Mouse (Mus musculus): ENCODE measurements at regions not wholly inside any gene's neighbourhood (a gene's known extent, or its start where the extent isn't known, plus 50 kb on each side); places are given as distances from the start of the nearest gene placed in this dataset.

DNA sequence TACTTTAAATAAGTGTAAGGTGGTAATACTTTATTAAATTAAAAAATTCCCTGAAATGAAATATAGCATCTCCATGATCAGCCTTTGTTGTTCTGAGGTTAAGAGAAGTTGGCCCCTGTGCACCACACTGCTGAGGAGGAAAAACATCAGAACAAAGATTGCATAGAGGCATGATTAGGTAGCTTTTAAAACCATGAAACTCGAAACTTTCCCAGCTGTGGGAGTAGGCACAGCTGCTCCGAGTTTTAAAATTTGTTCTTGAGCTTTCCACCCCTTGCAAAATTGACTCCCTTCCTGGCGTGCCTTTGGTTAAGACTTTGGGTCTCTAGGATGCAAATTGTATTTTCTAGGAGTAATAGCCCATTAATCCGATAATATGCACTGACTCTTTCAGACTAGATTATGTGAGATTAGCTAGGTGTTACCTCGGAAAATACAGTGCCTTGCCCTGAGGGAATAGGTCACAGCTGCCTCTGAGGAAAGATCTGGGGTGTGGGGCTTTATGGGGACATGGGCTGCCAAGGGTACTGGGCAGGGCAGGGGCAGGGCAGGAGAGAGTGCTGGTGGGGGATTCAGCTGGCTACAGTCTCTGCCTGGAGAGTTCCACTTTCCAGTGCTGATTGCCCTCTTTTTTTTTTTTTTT, 110.1 kb upstream of the Slc30a5 start:
- Histone ChIP-seq H3K9ac (ENCODE audit: low read depth, low read length) (no peak overlapping the region), H3K27ac (replicated peaks; ENCODE audit: low read depth, low read length) (peak overlapping the region; percentile 39), H3K4me2 (ENCODE audit: low read depth, low read length) (no peak overlapping the region), H3K4me3 (ENCODE audit: low read depth, low read length) (no peak overlapping the region), H3K36me3 (ENCODE audit: control insufficient read depth, insufficient read depth, low read length) (no peaks in the 10 kb centered on the region), H3K4me1 (ENCODE audit: control insufficient read depth, insufficient read depth, low read length) (peaks cover 4% of the 10 kb centered on the region; the same call in 1 of the 2 replicates), H3K27me3 (replicated peaks; ENCODE audit: control insufficient read depth, insufficient read depth, low read length) (no peaks in the 10 kb centered on the region), H3K9me3 (ENCODE audit: control insufficient read depth, low read length) (no peaks in the 10 kb centered on the region)
- DNase-seq (ENCODE audit: low spot score) (peak; percentile 83), ATAC-seq (ENCODE audit: low read depth) (peak; percentile 81)
- WGBS = 14% methylated on average over 5 of the region's 5 CpGs

- H3K27ac ChIP-seq (replicated peaks; ENCODE audit: low read depth, low read length) = no peak overlapping the region
- ATAC-seq (ENCODE audit: low read depth) (no peak), DNase-seq (ENCODE audit: low spot score) (no peak)
- H3K4me2 ChIP-seq (ENCODE audit: low read depth, low read length) = no peak overlapping the region
- peaks cover 4% of the 10 kb centered on the region; the same call in 1 of the 2 replicates for H3K4me1 ChIP-seq (ENCODE audit: control insufficient read depth, insufficient read depth, low read length)
- H3K36me3 ChIP-seq (ENCODE audit: control insufficient read depth, insufficient read depth, low read length) = no peaks in the 10 kb centered on the region
- no peak overlapping the region for H3K4me3 ChIP-seq (ENCODE audit: low read depth, low read length)
- no peak overlapping the region for H3K9ac ChIP-seq (ENCODE audit: low read depth, low read length)
- H3K9me3 ChIP-seq (ENCODE audit: control insufficient read depth, low read length) = no peaks in the 10 kb centered on the region
- H3K27me3 ChIP-seq (replicated peaks; ENCODE audit: control insufficient read depth, insufficient read depth, low read length) = no peaks in the 10 kb centered on the region
- 71% methylated on average over 13 of the region's 13 CpGs for WGBS
These were observed 107.6 kb upstream of the Slc30a5 start for GRCm38 (mm10) chr13:100940791-100941190.

DNA sequence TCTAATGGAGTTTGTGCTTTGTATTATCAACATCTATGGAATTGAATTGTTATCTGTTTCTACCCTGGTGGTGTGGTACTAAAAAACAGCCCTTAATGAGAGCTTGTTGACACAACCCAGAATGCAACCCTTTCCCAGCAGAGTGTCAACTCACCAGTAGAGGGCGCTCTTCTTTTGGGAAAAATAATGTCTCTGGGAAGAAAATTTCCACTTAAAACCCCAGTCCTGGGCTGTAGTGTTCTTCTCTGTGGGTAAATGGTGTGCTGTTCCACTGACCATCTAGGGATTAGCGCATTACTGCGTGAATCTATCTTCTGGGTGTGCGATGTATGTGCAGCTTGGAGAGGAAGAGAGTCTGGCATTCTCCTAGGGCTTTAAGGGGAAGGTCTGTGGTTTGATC, 106.5 kb upstream of the Slc30a5 start:
- H3K4me3 ChIP-seq (ENCODE audit: low read depth, low read length) = no peak overlapping the region
- H3K9ac ChIP-seq (ENCODE audit: low read depth, low read length) = no peak overlapping the region
- no peak overlapping the region for H3K27ac ChIP-seq (replicated peaks; ENCODE audit: low read depth, low read length)
- H3K4me2 ChIP-seq (ENCODE audit: low read depth, low read length) = no peak overlapping the region
- no peaks in the 10 kb centered on the region for H3K36me3 ChIP-seq (ENCODE audit: control insufficient read depth, insufficient read depth, low read length)
- 40% methylated on average over 4 of the region's 4 CpGs for WGBS
- peaks cover 4% of the 10 kb centered on the region; the same call in 1 of the 2 replicates for H3K4me1 ChIP-seq (ENCODE audit: control insufficient read depth, insufficient read depth, low read length)
- no peaks in the 10 kb centered on the region for H3K9me3 ChIP-seq (ENCODE audit: control insufficient read depth, low read length)
- DNase-seq (ENCODE audit: low spot score) (peak; percentile 58), ATAC-seq (ENCODE audit: low read depth) (no peak)
- no peaks in the 10 kb centered on the region for H3K27me3 ChIP-seq (replicated peaks; ENCODE audit: control insufficient read depth, insufficient read depth, low read length)

GRCm38 (mm10) chr13:100933265-100933664, 100.0 kb upstream of the Slc30a5 start:
- ATAC-seq (ENCODE audit: low read depth) = no peak
- no peak for DNase-seq (ENCODE audit: low spot score)
- no peak overlapping the region for H3K4me3 ChIP-seq (ENCODE audit: low read depth, low read length)
- H3K9ac ChIP-seq (ENCODE audit: low read depth, low read length) = no peak overlapping the region
- H3K9me3 ChIP-seq (ENCODE audit: control insufficient read depth, low read length) = no peaks in the 10 kb centered on the region
- H3K27me3 ChIP-seq (replicated peaks; ENCODE audit: control insufficient read depth, insufficient read depth, low read length) = no peaks in the 10 kb centered on the region
- no peak overlapping the region for H3K4me2 ChIP-seq (ENCODE audit: low read depth, low read length)
- H3K27ac ChIP-seq (replicated peaks; ENCODE audit: low read depth, low read length) = no peak overlapping the region
- no peaks in the 10 kb centered on the region for H3K4me1 ChIP-seq (ENCODE audit: control insufficient read depth, insufficient read depth, low read length)
- 86% methylated on average over 8 of the region's 8 CpGs for WGBS
- no peaks in the 10 kb centered on the region for H3K36me3 ChIP-seq (ENCODE audit: control insufficient read depth, insufficient read depth, low read length)

DNA sequence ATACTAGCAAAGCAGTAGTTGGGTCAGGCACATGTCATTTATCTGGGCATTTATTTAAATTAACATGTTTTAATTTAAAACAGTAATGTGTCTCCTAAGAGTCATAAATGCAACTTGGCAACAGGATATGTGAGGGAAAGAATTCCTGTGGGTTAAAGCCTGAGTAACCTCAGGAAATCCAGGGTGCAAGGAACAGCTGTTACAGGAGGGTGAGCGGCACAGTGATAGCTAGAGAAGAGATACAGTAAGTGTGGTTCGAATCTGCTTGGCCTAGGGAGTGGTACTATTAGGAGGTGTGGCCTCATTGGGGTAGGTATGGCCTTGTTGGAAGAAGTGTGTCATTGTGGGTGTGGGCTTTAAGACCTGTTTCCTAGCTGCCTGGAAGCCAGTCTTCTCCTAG, 66.3 kb upstream of the Slc30a5 start:
- Histone ChIP-seq H3K9ac (ENCODE audit: low read depth, low read length) (no peak overlapping the region), H3K27me3 (replicated peaks; ENCODE audit: control insufficient read depth, insufficient read depth, low read length) (no peaks in the 10 kb centered on the region)
- WGBS = 77% methylated on average over 2 of the region's 2 CpGs

DNA sequence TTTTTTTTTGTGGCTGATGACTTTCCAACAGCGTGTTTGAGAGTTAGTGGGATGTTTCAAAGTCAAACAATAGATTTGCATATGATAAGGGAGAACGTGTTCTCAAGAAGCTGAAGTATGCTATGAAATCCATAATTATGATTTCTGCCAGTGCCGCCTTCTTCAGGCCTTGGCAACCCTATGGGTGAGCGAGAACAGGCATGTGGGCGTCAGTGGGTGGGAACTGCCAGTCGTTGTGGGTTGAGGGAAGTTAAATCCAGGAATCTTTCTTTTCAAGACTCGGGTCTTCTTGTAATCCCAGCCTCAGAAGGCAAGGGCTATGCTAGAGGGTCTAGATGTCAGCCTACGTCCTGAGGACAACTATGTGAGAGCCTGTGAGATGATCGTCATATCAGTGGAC, 60.6 kb upstream of the Slc30a5 start:
- DNase-seq (ENCODE audit: low spot score) (no peak), ATAC-seq (ENCODE audit: low read depth) (no peak)
- H3K4me3 ChIP-seq (ENCODE audit: low read depth, low read length) = no peak overlapping the region
- H3K9ac ChIP-seq (ENCODE audit: low read depth, low read length) = no peak overlapping the region
- H3K9me3 ChIP-seq (ENCODE audit: control insufficient read depth, low read length) = no peaks in the 10 kb centered on the region
- H3K27ac ChIP-seq (replicated peaks; ENCODE audit: low read depth, low read length) = no peak overlapping the region
- H3K4me2 ChIP-seq (ENCODE audit: low read depth, low read length) = no peak overlapping the region
- WGBS = 89% methylated on average over 9 of the region's 9 CpGs
- H3K36me3 ChIP-seq (ENCODE audit: control insufficient read depth, insufficient read depth, low read length) = no peaks in the 10 kb centered on the region
- H3K27me3 ChIP-seq (replicated peaks; ENCODE audit: control insufficient read depth, insufficient read depth, low read length) = no peaks in the 10 kb centered on the region
- 0 out of 2 replicates have a peak, but pooled peaks cover 2% of the 10 kb centered on the region for H3K4me1 ChIP-seq (ENCODE audit: control insufficient read depth, insufficient read depth, low read length)

More for the DNA sequence above, 66.3 kb upstream of the Slc30a5 start:
- Histone ChIP-seq H3K9me3 (ENCODE audit: control insufficient read depth, low read length) (no peaks in the 10 kb centered on the region), H3K4me1 (ENCODE audit: control insufficient read depth, insufficient read depth, low read length) (no peaks in the 10 kb centered on the region), H3K27ac (replicated peaks; ENCODE audit: low read depth, low read length) (no peak overlapping the region), H3K4me2 (ENCODE audit: low read depth, low read length) (no peak overlapping the region), H3K4me3 (ENCODE audit: low read depth, low read length) (no peak overlapping the region), H3K36me3 (ENCODE audit: control insufficient read depth, insufficient read depth, low read length) (no peaks in the 10 kb centered on the region)
- ATAC-seq (ENCODE audit: low read depth) (no peak), DNase-seq (ENCODE audit: low spot score) (no peak)

DNA sequence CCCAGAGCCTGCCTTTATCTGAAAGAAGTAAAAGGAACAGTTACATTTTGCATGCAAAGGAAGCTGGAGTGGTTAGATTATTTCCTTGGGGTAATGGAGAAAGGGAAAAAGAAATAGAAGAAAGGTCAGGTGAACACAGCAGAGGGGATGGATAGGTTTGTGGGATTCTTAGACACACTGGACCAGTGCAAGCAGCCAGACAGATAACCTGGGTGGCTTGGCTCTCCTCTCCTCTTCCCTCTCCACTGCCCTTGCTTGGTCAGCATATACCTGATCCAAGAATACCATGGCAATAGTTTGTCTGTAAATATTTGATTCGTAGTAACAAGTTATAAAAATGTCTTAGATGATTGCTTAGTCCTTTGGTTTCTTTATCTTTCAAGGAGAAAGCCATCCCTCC, 59.9 kb upstream of the Slc30a5 start:
- no peak overlapping the region for H3K9ac ChIP-seq (ENCODE audit: low read depth, low read length)
- no peak overlapping the region for H3K27ac ChIP-seq (replicated peaks; ENCODE audit: low read depth, low read length)
- no peaks in the 10 kb centered on the region for H3K27me3 ChIP-seq (replicated peaks; ENCODE audit: control insufficient read depth, insufficient read depth, low read length)
- DNase-seq (ENCODE audit: low spot score) (no peak), ATAC-seq (ENCODE audit: low read depth) (no peak)
- no peaks in the 10 kb centered on the region for H3K9me3 ChIP-seq (ENCODE audit: control insufficient read depth, low read length)
- H3K4me1 ChIP-seq (ENCODE audit: control insufficient read depth, insufficient read depth, low read length) = 0 out of 2 replicates have a peak, but pooled peaks cover 2% of the 10 kb centered on the region
- H3K36me3 ChIP-seq (ENCODE audit: control insufficient read depth, insufficient read depth, low read length) = no peaks in the 10 kb centered on the region
- 64% methylated on average over 1 of the region's 1 CpGs for WGBS
- H3K4me2 ChIP-seq (ENCODE audit: low read depth, low read length) = peak overlapping the region; percentile 47; the same call in 1 of the 2 replicates
- H3K4me3 ChIP-seq (ENCODE audit: low read depth, low read length) = no peak overlapping the region

DNA sequence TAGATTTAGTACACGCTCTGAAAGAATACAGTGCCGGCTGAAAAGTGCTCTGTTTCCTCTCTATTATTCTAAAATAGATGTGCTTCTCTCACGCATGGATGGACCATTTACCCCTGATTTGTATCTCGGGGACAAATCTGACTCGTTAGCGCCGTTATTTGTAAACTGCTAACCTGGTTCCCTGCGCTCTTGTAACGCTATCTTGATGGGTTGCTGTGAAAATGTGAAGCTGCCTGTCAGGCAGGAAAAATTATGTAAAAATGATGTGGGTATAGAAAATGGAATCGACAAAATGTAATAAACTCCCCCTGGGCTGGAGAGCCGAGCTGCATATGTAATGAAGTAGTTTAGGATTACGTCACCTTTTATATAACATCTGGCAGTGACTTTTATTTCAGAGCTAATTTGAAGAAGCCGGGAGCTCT, 59.4 kb upstream of the Slc30a5 start:
- Histone ChIP-seq H3K27me3 (replicated peaks; ENCODE audit: control insufficient read depth, insufficient read depth, low read length) (no peaks in the 10 kb centered on the region), H3K9ac (ENCODE audit: low read depth, low read length) (peak overlapping the region; percentile 38; the same call in 1 of the 2 replicates), H3K4me2 (ENCODE audit: low read depth, low read length) (peak overlapping the region; percentile 47), H3K4me3 (ENCODE audit: low read depth, low read length) (no peak overlapping the region), H3K9me3 (ENCODE audit: control insufficient read depth, low read length) (no peaks in the 10 kb centered on the region), H3K36me3 (ENCODE audit: control insufficient read depth, insufficient read depth, low read length) (no peaks in the 10 kb centered on the region), H3K27ac (replicated peaks; ENCODE audit: low read depth, low read length) (no peak overlapping the region; the same call in 1 of the 2 replicates), H3K4me1 (ENCODE audit: control insufficient read depth, insufficient read depth, low read length) (0 out of 2 replicates have a peak, but pooled peaks cover 2% of the 10 kb centered on the region)
- 41% methylated on average over 13 of the region's 13 CpGs for WGBS
- DNase-seq (ENCODE audit: low spot score) (peak; percentile 74), ATAC-seq (ENCODE audit: low read depth) (peak; percentile 37; the same call in 1 of the 2 replicates)

GRCm38 (mm10) chr13:100892204-100892603, 59.0 kb upstream of the Slc30a5 start:
- Histone ChIP-seq H3K4me2 (ENCODE audit: low read depth, low read length) (peak overlapping the region; percentile 47), H3K9me3 (ENCODE audit: control insufficient read depth, low read length) (no peaks in the 10 kb centered on the region), H3K27me3 (replicated peaks; ENCODE audit: control insufficient read depth, insufficient read depth, low read length) (no peaks in the 10 kb centered on the region), H3K27ac (replicated peaks; ENCODE audit: low read depth, low read length) (no peak overlapping the region; the same call in 1 of the 2 replicates), H3K4me3 (ENCODE audit: low read depth, low read length) (no peak overlapping the region), H3K4me1 (ENCODE audit: control insufficient read depth, insufficient read depth, low read length) (0 out of 2 replicates have a peak, but pooled peaks cover 2% of the 10 kb centered on the region), H3K36me3 (ENCODE audit: control insufficient read depth, insufficient read depth, low read length) (no peaks in the 10 kb centered on the region), H3K9ac (ENCODE audit: low read depth, low read length) (peak overlapping the region; percentile 38; the same call in 1 of the 2 replicates)
- ATAC-seq (ENCODE audit: low read depth) (peak; percentile 67; the same call in 1 of the 2 replicates), DNase-seq (ENCODE audit: low spot score) (peak; percentile 77)
- WGBS = 19% methylated on average over 13 of the region's 13 CpGs
